Mouse (Mus musculus) right cerebral cortex, postnatal 10 days (tissue): ENCODE results near the gene Olfr270.

Source experiments
- DNase-seq, 2 experiments: peaks; one replicate each; pipeline ENCODE4 v3.0.0; 2021; ENCODE audit warnings: low spot score in 2 of 2

The Olfr270 gene

DNA sequence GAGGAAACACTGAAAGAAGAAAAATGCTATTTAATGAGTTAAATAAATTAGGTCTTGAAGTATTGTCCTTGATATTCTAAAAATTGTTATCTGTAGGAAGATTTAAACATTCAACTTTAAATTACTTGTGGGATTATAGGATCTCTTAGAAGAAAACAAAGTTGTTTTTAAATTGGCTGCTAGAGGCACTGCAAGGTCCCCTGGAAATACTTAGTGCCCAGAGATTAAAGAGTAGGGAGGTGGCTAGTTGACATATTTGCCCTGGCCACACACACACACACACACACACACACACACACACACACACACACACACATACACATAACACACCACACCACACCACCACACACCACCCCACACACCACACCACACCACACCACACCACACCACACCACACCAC lies at the start of gene Olfr270:
TSS of gene Olfr270 (plus strand) at position 301 of the 400 bp plus-strand sequence.
- no peak for DNase-seq

DNA sequence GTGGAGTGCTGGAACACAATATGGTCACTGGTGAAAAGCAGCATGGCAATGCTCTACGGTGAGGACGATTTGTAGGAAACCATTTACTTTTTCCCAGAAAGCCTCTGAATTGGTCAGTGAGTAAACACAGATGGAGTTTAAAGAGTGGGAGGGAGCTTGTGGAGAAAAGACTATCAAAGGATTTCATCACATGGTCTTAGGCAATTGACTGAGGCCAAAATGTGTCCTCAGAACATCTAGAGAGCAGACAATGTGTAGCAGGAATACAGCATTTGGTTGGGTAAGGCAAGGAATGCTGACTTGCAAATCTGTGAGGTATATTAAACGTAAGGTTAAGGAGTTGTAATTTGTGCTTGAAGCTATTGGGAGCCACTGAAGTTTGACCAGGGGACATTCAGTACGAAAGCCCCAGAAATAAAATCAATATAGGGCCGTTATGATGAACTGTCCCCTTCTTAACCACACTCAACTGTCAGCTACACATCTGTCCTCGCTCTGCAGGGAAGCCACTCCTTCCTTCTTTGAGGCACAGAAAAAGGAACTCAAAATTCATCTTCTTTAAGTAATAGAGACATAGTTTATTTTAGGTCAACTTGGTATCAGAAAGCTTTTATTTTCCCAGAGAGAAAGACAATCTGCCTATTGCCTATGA lies 47.6 kb upstream of the Olfr270 start:
- no peak for DNase-seq

DNA sequence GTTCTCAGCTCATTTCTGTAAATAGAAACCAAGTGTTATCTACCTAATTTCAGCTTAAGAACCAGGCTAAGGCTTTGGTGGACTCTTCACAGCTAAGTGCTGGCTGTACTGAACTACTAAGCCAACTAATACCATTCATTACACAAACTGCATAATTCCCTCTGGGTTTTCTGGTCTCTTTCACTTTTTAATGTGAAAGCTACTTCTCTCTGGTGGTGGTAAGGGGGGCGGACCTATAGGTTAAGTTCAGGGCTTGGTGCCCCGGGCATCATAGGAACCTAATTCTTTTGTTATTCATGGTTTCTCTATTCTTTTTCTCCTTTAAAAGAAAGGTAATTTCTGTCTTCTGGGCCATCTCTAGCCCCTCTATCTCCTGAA lies 47.0 kb upstream of the Olfr270 start:
- DNase-seq, result no peak

DNA sequence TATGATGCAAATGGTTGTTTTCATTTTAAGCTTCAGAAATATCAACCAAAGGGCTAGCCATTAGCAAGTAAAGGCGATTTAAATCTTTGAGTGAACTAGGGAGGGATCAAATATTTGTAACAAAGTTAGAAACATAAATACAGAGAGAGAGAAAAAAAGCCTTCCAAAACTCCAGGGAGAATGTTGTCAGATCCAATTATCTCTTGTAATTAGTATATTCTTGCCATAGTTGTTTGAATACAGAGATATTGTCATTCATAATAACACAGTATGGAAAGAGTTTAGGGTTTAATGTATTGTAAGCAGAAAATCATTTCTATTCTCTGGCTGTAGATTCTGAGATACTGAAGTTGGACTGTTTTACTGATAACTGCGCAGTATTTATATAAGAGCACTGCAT lies 45.3 kb upstream of the Olfr270 start, which contains the start of gene Olfr272:
TSS of gene Olfr272 (minus strand) at position 101 of the 400 bp plus-strand sequence.
- no peak for DNase-seq

DNA sequence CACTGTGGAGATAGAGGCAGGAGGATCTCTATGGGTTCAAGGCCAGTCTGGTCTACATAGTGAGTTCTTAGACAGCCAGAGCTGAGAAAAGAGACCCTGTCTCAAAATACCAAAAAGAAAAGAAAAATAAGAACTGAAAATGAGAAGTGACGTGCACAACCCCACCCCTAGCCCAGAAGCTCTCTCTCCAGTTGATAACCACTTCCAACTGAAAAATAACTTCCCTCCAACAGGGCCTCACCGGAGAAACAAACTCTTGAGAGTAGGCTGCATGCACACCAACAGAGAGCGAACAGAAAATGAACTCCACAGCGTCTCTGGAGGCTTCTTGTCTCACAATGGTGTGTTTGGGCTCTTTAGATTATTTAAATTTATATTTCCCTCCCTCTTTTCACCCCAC lies 33.9 kb upstream of the Olfr270 start:
- DNase-seq, result no peak

DNA sequence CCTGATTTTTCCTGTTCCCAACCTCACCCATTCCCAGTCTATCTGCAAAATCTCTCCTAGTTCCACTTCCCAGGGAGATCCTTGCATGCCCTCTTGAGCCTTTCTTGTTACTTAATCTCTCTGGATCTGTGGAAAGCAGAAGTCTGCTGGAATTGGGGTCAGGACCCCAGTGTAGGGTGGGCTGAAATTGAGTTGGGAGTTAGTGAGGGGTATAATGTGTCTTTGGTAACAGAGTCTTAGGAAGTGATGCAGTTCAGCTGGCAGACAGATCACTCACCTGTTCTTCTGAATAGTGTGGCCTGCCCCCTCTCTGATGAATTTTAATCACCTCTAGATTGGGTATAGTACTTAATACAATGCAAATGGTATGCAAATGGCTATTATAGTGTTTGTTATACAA lies 17.7 kb upstream of the Olfr270 start:
- no peak for DNase-seq

DNA sequence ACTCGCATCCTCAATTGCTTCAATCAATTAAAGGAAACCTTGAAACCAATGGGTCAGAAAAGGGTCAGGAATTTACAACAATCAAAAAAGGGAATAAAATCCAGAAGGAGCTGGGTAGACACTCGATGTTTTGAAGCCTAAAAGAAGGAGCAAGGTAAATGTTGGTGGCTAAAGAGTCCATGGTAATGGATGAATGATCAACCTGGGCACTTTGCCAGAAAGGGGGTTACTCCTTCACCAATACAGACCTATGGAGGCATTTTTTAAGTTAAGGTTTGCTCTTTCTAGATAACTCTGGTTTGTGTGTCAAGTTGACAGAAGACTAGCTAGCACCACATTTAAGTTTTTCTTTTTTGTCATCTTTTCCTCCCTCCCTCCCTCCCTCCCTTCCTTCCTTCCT lies 15.3 kb upstream of the Olfr270 start:
- no peak for DNase-seq

DNA sequence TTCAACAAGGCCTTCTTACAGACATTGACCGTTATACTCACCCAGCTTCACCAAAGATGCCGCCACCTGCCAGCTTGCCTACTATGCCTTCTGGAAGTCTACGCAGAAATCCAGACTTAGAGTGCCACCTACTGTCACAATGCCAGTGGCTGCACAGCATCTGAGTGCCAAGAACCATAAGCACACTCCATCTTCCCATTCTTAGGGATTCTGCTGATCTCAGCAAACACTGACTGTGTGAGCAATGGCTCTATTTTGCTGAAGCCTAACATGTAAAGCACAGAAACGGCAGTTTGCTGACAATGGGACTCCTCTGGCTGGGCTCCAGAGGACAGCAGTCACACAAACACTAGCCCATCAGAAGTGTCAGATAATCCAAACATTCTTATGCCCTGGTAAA lies 5.7 kb upstream of the Olfr270 start:
- peak; percentile 66 to 74 for DNase-seq

DNA sequence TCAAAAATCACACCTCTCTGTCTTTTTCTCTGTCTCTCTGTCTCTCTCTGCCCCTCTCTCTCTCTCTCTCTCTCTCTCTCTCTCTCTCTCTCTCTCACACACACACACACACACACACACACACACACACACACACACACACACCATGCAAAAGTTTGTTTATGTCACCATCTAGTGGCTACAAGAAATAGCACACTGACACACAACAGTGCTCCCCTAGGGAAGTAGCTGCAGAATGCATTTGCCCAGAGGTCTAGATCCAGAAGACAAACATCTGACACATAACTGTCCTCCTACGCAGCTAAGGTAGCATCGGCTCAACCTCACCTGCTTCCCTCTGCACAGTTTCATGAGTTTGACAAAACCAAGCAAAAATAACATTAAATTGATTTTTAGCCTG lies 20.9 kb downstream of the Olfr270 start:
- DNase-seq, result peak; percentile 34

DNA sequence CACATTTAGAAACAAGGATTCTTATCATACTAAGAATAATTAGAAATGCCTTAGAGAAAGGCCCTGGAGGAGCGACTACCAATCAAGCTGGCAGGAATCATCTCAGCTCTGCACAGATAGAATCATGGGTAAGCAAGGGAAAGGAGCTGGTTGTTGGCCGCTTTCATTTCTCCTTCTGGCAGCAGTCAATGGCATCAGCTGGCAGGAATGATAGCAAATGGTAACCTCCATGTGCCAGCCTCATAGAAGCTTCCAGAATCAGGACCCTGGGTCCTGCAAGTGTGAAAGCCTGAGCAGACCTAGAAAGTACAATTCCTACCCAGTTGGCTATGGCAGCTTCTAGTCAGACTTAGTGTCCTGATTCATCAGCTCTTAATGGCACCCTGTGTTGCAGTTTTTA lies 21.9 kb downstream of the Olfr270 start:
- DNase-seq, result peak in 1 of 2 experiments; percentile 21

DNA sequence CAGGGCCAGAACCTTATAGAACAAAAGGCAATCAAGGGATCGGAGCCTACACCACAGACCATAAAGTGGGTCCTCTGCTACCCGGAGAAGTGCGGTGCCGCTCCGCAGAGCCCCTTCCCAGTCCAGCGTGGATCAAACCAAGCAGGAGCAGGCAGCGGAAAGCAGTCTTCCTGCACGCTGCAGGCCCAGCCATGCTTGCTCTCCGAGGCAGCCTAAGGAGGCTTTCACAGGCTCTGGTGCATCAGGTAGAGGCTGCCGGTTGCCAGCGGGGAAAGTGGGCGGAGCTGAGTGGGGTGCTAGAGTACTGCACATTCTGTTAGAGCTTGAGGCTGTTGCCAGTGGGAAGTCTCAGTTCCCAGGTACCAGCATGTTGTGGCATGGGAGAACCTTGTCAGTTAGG lies 24.9 kb downstream of the Olfr270 start, which contains the start of gene Nipsnap3a:
TSS of gene Nipsnap3a (plus strand) at position 25 of the 400 bp plus-strand sequence.
- DNase-seq, result no peak

DNA sequence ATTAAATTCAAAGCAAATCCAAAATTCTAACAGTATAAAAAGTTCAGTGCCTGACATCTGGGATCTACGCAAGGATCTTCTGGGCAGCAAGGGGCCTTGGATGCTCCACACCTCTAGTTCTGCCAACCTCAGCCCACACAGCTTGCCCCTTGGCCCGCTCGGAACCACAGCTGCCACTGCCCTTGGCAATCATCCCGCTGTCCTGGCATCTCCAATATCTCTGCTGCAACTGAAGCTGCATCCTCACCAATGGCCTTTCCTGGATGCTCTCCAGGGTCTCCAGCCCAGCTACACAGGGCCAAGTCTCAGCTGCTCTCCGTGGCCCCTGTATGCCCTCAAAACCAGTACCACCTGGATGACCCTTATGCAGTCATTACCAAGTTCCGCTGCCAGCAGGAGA lies 35.1 kb downstream of the Olfr270 start:
- peak in 1 of 2 experiments; percentile 28 for DNase-seq

DNA sequence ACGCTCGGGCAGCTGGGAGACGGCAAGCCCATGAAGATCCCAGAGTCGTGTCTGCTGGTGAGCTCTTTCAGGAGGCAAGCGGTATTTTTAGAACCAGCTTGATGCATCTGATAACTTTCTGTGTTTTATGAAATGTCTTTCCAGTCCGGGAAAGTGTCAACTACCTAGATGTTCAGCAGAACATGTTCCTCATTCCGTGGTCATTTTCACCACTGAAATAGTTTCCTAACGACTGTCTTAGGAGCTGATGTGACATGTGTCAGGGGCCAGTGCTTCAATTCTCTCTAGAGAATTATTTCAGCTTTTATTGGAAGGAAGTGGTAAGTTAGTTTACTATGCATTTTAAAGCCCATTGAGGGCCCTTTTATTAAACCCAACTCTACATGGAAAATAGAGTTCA lies 35.8 kb downstream of the Olfr270 start:
- no peak for DNase-seq

DNA sequence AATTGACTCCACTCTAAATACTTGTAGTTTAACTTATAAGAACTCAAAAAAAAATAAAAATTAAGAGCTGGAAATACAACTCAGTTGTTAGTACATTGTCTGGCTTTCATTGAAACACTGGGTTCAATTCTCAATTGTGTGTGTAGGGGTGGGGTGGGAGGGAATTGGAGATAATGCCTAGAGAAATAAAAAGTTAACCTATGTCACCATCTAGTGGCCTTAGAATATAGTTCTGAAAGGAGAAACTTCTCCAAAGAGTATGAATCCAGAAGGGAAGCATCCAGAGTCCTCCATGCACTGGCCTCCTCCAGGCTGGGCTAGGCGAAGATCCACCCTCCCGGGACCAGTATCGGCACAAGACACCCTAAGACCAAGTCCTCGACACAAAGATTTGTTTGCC lies 44.8 kb downstream of the Olfr270 start:
- DNase-seq, result no peak

DNA sequence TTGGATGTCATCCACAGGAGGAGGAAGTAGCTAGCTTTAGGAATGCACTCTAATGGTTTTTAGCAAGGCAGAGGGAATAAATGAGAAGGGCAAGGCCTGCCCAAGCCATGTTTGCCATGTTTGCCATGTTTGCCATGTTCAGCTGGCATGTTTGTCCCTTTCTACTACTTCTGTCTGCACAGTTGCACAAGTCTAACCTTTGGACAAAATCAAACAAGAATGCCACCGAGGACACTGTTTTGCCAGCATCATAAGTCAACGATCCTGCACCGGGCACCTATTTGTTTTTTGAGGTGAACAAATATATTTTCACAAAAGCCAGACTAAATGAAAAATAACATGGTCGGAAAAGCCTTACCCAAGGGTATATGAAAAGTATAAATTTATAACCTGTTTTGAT lies 45.5 kb downstream of the Olfr270 start:
- DNase-seq, result no peak

DNA sequence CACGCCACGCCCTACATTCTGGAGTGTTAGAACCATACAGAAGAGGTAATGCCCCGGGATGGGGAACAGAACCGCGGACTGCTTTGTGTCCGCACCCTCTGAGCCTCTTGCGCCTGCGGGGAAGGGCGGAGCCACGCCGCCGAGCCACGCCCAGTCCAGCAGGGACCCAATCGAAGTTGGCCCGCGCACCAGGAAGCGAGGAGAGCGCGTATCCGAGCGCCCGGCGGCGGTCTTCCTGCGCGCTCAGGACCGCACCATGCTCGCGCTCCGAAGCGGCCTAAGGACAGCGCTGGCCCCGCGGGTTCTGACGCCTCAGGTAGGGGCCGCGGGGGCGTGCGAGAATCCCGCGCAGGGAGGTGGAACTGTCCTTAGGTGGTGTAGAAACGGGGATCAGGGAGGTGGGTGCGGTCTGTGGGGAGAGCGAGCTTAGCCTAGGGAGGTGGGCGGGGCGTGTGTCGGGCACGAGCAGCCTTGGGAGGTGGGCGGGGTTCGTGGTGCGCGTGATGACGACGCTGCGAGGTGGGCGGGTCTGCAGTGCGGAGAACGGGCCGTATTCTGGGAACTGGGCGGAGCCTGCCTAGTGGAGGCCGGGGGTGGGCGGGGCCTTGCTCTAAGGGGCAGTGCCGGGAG lies 47.5 kb downstream of the Olfr270 start, which contains the start of gene Nipsnap3b:
TSS of gene Nipsnap3b (plus strand) at position 149 of the 630 bp plus-strand sequence.
- peak; percentile 98 for DNase-seq

DNA sequence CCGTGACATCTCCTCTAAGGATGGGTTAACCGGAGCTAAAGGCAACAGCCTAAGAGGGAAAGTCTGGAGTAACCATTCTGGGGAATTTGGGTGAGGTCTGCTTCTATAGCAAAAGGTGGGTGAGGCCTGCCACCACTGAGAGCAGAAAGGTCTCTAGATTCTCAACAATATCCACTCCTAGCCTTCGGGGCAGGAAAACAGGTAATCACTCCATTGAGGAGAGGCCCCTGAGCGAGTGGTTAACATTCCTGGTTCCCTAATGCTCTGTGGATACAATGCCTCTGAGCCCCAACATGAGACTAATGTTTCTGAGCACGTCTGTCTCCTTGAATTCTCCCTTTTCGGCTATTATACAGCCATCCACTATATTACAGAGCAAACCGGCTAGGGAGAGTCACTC lies 50.1 kb downstream of the Olfr270 start:
- no peak for DNase-seq

DNA sequence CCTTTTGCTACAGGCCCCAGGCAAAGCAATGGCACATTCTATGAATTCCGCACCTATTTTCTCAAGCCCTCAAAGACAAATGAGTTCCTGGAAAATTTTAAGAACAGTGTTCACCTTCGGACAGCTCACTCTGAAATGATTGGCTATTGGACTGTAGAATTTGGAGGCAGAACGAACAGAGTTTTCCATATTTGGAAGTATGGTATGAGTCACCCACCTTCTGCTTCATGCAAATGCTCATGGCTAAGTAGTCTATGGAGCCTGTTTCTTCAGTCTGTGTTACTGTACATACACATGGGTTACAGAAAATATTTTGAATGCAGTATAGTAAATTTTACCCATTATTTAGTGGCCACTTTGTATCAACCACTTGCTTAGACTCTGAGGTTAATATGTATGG lies 50.7 kb downstream of the Olfr270 start:
- no peak for DNase-seq

DNA sequence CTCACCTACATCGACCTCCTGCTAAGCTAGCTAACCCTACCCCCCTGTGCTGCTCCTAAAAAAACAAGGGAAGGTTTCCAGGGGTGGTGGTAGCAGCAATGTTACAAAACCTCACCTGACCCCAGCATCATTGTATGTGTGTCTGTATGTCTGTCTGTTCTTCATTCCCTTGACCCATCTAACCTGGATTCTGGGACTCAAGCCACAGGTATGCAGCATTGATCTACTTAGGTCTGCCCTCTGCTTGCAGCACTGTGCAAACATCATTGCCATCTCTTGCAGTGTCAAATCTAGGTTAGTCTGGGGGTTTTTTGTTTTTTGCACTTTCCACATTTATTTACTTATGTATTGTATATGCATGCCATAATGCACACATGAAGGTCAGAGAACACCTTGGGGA lies 54.0 kb downstream of the Olfr270 start:
- no peak for DNase-seq
